Mouse (Mus musculus) kidney, embryonic 16.5 days (tissue): ENCODE measurements at regions not wholly inside any gene's neighbourhood (a gene's known extent, or its start where the extent isn't known, plus 50 kb on each side); places are given as distances from the start of the nearest gene placed in this dataset.

Experiments
- ATAC-seq: fragments of 200-750 bp; cut with Nextera tagmentation; 2 replicates; pipeline ENCODE4 v1.8.0; 2017; ENCODE audit warnings: moderate TSS enrichment; ENCODE audit not compliant: low FRiP score, low TSS enrichment
- H3K27ac ChIP-seq: fragments of 300-500 bp; sonication (generic); 2 replicates; pipeline ENCODE4 v1.5.1; 2014; ENCODE audit warnings: low read length
- H3K27me3 ChIP-seq: fragments of 300-500 bp; sonication (generic); 2 replicates; pipeline ENCODE4 v1.6.1; 2014; ENCODE audit warnings: low read length, control low read depth, mixed read lengths; ENCODE audit not compliant: insufficient read depth
- H3K36me3 ChIP-seq: fragments of 300-500 bp; sonication (generic); 2 replicates; pipeline ENCODE4 v1.6.1; 2014; ENCODE audit warnings: low read length, control low read depth, mixed read lengths; ENCODE audit not compliant: insufficient read depth
- H3K4me1 ChIP-seq: fragments of 300-500 bp; sonication (generic); 2 replicates; pipeline ENCODE4 v1.6.1; 2014; ENCODE audit warnings: low read length, control low read depth, mixed read lengths; ENCODE audit not compliant: insufficient read depth
- H3K4me2 ChIP-seq: fragments of 300-500 bp; sonication (generic); replicated peaks from 2 replicates; pipeline ENCODE4 v1.6.1; 2014; ENCODE audit warnings: low read depth, low read length
- H3K4me3 ChIP-seq: fragments of 300-500 bp; sonication (generic); 2 replicates; pipeline ENCODE4 v1.5.1; 2014; ENCODE audit warnings: mild to moderate bottlenecking, low read length
- H3K9ac ChIP-seq: fragments of 300-500 bp; sonication (generic); replicated peaks from 2 replicates; pipeline ENCODE4 v1.6.1; 2014; ENCODE audit warnings: low read length
- H3K9me3 ChIP-seq: fragments of 300-500 bp; sonication (generic); 2 replicates; pipeline ENCODE4 v1.6.1; 2016; ENCODE audit warnings: low read length, control low read depth
- WGBS: fragments of 180-500 bp; shearing (Covaris S2); extraction: QIAGEN DNeasy Blood & Tissue Kit; methylation state at CpG from one replicate; pipeline ENCODE4 v1.1.7; 2014; 5-methylcytosine and 5-hydroxymethylcytosine counted together

DNA sequence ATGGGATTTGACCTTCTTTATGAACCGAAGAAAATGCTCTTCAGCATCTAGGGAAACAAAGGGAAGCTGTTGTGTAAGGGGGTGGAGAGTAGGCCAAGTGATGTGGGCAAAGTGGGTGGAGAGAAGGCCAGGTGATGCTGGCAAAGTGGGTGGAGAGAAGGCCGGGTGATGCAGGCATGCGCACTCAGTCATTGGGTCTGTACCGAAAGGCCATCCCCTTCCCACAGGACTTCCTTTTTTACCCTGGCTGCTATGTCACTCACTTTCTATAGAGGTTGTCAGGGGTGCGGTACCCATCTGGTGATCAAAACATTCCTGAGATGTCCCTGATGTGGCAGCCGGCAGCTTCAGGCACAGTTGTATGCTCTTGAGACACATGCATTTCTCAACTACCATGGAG, 131.2 kb upstream of the Prok2 start:
- no peaks in the 10 kb centered on the region for H3K4me1 ChIP-seq
- WGBS = 87% methylated on average over 6 of the region's 6 CpGs
- H3K36me3 ChIP-seq = no peaks in the 10 kb centered on the region
- H3K9ac ChIP-seq = no peak overlapping the region
- no peak overlapping the region for H3K4me3 ChIP-seq
- H3K4me2 ChIP-seq = no peak overlapping the region
- ATAC-seq = no peak
- no peaks in the 10 kb centered on the region for H3K27me3 ChIP-seq
- H3K9me3 ChIP-seq = no peaks in the 10 kb centered on the region
- no peak overlapping the region for H3K27ac ChIP-seq

DNA sequence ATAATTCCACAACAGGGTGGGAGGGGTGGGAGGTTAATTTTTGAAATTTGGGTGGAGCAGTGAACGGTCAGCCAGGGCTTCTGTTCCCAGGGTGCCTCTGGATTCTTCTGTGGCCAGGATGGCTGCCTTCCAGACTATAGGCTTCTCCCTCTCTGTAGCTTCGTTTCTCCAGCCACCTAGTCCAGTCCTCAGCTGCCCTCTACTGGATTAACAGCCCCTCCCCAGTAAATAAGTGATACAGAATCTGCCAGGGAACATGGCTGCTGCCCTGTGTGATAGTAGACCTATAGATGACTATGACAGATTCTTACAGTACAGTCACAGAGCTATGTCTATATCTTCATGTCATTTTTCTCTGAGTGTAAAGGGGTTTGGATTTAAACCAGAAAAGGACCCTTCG, 127.5 kb upstream of the Prok2 start:
- peak; percentile 35; the same call in 1 of the 2 replicates for ATAC-seq
- Histone ChIP-seq H3K9me3 (no peaks in the 10 kb centered on the region), H3K4me1 (no peaks in the 10 kb centered on the region), H3K36me3 (no peaks in the 10 kb centered on the region), H3K27ac (no peak overlapping the region), H3K4me2 (no peak overlapping the region), H3K4me3 (no peak overlapping the region), H3K9ac (no peak overlapping the region), H3K27me3 (no peaks in the 10 kb centered on the region)
- 51% methylated on average over 3 of the region's 3 CpGs for WGBS

DNA sequence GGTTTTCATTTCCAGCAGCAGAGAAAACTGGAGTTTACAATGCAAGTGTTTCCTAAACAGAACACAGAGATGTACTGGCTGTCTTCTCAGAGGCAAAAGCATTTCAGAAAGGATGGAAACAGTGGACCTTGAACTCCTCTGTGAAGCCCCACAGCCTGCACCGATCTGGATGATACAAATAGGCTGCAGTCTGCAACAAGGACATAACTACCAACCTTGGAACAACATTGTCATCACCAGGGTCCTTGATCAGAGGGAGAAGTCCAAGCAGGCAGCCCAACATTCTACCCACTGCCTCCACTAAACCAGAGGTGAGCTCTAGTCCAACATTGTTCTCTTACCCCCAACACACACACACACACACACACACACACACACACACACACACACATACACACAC, 124.5 kb upstream of the Prok2 start:
- H3K4me3 ChIP-seq = no peak overlapping the region
- H3K4me1 ChIP-seq = no peaks in the 10 kb centered on the region

DNA sequence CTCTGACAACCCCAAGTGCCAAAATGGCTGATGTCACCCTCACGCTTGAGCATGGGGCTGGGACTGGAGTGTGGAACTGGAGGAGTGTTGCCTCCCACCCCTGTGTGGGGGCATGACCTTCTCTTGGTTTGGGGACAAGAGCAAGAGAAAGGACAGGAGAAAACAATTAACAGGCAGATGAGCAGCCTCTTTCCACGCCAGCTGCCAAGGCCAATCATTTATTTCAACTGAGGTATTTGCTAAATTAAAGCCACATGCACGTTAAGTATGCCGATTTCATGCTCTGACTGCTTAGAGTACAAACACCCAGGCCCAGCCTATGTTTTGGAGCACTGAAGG, 119.3 kb upstream of the Prok2 start:
- H3K4me2 ChIP-seq = no peak overlapping the region
- WGBS = 43% methylated on average over 4 of the region's 4 CpGs
- no peak for ATAC-seq

More for the DNA sequence above, 124.5 kb upstream of the Prok2 start:
- Histone ChIP-seq H3K27ac (no peak overlapping the region), H3K27me3 (no peaks in the 10 kb centered on the region), H3K4me2 (no peak overlapping the region), H3K36me3 (no peaks in the 10 kb centered on the region), H3K9ac (no peak overlapping the region), H3K9me3 (no peaks in the 10 kb centered on the region)
- no peak for ATAC-seq
- 86% methylated on average over 1 of the region's 1 CpGs for WGBS

DNA sequence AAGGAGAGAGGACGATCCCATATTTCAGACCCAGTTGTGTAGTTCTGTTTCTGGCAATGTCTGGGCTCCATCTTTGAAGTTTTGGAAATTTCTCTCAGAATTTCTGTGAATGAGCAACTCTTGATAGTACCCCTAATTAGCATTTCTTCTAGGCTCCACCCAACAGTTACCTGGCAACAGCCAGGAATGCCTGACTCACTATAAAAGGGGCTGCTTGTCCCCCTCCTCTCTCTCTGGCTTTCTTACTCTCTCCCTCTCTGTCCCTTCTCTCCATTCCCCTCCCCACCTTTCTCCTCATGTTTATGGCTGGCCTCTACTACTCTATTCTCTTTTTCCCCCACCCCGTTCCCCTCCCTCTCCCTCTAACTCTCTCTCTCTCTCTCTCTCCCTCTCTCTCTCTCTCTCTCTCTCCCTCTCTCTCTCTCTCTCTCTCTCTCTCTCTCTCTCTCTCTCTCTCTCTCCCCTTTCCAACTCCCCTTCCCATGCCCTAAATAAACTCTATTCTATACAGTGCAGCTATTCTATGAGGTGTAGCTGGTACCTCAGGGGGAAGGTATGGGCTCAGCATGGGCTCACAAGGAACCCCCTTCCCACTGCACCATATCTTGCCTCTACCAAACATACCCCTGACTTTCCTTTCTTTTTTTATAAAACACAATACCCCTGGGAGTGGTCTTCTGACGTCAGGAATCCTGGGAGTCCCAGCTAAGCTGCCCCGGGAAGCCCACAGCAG, 118.7 kb upstream of the Prok2 start:
- Histone ChIP-seq H3K4me2 (no peak overlapping the region), H3K9me3 (no peaks in the 10 kb centered on the region), H3K27me3 (no peaks in the 10 kb centered on the region), H3K27ac (no peak overlapping the region), H3K9ac (no peak overlapping the region), H3K36me3 (no peaks in the 10 kb centered on the region), H3K4me1 (no peaks in the 10 kb centered on the region), H3K4me3 (no peak overlapping the region)
- WGBS = 32% methylated on average over 4 of the region's 4 CpGs
- ATAC-seq = no peak

More for the DNA sequence above, 119.3 kb upstream of the Prok2 start:
- Histone ChIP-seq H3K27me3 (no peaks in the 10 kb centered on the region), H3K4me3 (no peak overlapping the region), H3K4me1 (no peaks in the 10 kb centered on the region), H3K36me3 (no peaks in the 10 kb centered on the region), H3K9ac (no peak overlapping the region), H3K9me3 (no peaks in the 10 kb centered on the region), H3K27ac (no peak overlapping the region)

DNA sequence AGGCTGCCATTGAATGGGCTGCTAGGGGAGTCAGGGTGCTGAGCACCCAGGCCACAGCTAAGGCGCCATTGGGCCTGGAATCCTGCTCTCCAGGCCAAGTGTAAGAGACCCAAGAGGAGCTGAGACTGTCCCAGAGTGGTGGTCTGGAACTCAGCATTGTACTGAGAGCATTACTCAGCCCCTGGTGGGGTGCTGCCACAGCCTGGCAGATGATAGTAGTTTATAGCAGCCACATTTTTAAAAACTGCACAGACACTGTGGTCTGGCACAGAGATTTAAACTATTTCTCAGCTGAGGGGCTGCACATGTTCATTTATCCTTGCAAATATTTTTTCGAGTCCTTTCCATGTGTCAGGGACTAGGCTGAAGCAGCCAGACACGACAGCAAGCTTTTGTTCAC, 117.3 kb upstream of the Prok2 start:
- Histone ChIP-seq H3K27me3 (no peaks in the 10 kb centered on the region), H3K4me1 (no peaks in the 10 kb centered on the region), H3K36me3 (no peaks in the 10 kb centered on the region), H3K27ac (no peak overlapping the region), H3K9ac (no peak overlapping the region), H3K4me3 (no peak overlapping the region), H3K4me2 (no peak overlapping the region), H3K9me3 (no peaks in the 10 kb centered on the region)
- 65% methylated on average over 3 of the region's 3 CpGs for WGBS
- no peak for ATAC-seq

DNA sequence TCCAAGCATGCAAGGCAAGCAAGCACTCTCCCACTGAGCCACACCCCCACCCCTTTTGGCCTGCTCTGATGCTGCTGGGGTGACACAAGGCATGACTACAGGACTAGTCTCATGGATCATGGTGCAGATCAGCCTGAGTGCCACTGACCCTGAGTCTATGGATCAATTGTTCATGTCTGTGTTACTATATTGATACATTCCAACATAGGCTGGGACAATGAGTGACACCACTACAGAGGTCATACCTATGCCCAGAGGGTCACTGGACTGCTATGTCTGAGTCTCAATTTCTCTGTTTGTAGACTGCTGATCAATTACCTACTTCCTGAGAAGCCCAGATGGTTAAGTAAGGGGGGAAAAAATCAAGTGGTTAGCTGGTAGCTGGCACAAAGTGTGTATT, 116.5 kb upstream of the Prok2 start:
- no peak overlapping the region for H3K27ac ChIP-seq
- no peak for ATAC-seq
- no peak overlapping the region for H3K9ac ChIP-seq
- H3K4me2 ChIP-seq = no peak overlapping the region
- H3K36me3 ChIP-seq = no peaks in the 10 kb centered on the region
- no peaks in the 10 kb centered on the region for H3K4me1 ChIP-seq
- H3K9me3 ChIP-seq = no peaks in the 10 kb centered on the region
- no peak overlapping the region for H3K4me3 ChIP-seq
- H3K27me3 ChIP-seq = no peaks in the 10 kb centered on the region

DNA sequence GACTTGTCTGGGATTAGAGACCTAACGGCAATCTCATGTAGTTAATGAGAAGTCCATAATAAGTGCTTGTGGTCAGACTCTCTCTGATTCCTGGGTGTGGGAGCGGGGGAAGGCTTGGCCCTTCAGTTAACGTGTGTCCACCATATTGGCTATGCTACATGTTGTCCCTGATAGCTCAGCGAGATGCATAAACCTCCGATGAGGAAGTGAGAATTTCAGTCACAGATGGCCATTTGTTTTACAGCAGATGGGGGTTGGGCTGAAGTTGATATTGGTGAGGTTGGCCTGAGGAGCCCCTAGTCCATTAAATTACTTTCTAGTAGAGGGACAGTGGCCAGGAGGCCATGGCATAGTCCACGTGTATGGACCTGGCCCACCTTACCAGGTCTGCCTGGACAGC, 114.6 kb upstream of the Prok2 start:
- Histone ChIP-seq H3K9ac (no peak overlapping the region), H3K27me3 (no peaks in the 10 kb centered on the region), H3K9me3 (no peaks in the 10 kb centered on the region), H3K36me3 (no peaks in the 10 kb centered on the region), H3K4me2 (no peak overlapping the region), H3K27ac (no peak overlapping the region), H3K4me3 (no peak overlapping the region), H3K4me1 (no peaks in the 10 kb centered on the region)
- no peak for ATAC-seq
- WGBS = 84% methylated on average over 6 of the region's 6 CpGs

DNA sequence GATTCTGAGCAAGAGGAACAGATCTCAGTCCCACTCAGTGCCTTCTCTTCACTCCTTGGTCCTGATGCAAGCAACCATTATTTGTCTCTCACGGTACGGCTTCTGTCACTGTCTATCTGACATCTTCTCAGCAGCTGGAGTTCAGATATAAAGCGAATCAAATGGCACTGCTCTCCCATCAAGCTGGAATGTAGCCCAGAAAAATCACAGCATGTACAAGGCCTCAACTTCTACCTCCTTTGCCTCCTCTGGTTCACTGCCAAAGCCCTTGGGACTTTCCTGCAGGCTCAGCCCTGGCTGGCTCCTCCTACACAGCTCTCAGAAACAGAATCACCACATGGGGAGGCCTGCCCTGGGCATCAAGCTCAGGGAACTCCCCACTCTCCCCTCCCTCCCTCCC, 107.1 kb upstream of the Prok2 start:
- H3K27me3 ChIP-seq = no peaks in the 10 kb centered on the region
- H3K36me3 ChIP-seq = no peaks in the 10 kb centered on the region
- no peaks in the 10 kb centered on the region for H3K4me1 ChIP-seq
- no peak overlapping the region for H3K4me3 ChIP-seq
- WGBS = 46% methylated on average over 3 of the region's 3 CpGs
- ATAC-seq = 0 out of 2 replicates have a peak, but pooled peaks have one; percentile 67
- no peaks in the 10 kb centered on the region for H3K9me3 ChIP-seq
- no peak overlapping the region for H3K4me2 ChIP-seq
- H3K9ac ChIP-seq = no peak overlapping the region
- no peak overlapping the region for H3K27ac ChIP-seq

DNA sequence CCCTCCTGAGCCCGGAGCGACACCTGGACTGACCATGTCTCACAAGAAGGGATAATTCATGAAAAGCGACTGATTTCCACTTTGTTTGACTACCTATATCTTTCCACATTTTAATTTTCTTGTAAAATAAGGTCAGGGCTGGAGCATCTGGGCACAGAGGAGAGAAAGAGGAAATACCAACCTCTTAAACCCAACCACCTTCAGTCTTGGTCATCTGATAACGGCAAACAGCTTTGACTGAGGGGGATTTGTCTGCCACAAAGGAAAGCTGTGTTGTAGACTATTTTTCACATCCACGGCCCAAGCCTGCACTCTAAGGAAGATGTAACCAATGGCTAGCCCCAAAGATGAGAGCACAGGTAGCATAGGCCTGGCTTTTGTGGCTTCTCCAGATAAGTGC, 101.4 kb upstream of the Prok2 start:
- ATAC-seq = no peak
- 93% methylated on average over 5 of the region's 5 CpGs for WGBS

More for the DNA sequence above, 101.4 kb upstream of the Prok2 start:
- no peaks in the 10 kb centered on the region for H3K9me3 ChIP-seq
- no peak overlapping the region for H3K27ac ChIP-seq
- H3K9ac ChIP-seq = no peak overlapping the region
- peaks cover 9% of the 10 kb centered on the region; the same call in 1 of the 2 replicates for H3K4me1 ChIP-seq
- no peak overlapping the region for H3K4me3 ChIP-seq
- no peaks in the 10 kb centered on the region for H3K27me3 ChIP-seq
- H3K4me2 ChIP-seq = no peak overlapping the region
- H3K36me3 ChIP-seq = no peaks in the 10 kb centered on the region
